ENCODE assay signal across 8 mouse cellular contexts in genomic region chr7:127614091-127614490, GRCm38 (mm10). TPM values are rescaled to one million over a fixed set of nuclear protein-coding genes. Genes with fewer than 3 reads are reported as not detected.
DNase-seq lines count a peak whose midpoint lies in the region; ATAC-seq lines count a peak whose summit lies in the region.

No protein-coding gene starts in this region.

- peak overlapping the region; percentile 93 for H3K9ac ChIP-seq in lung, embryonic 15.5 days
- peak overlapping the region; percentile 92 for H3K9ac ChIP-seq in neural tube, embryonic 15.5 days (replicated peaks)

- peak overlapping the region; percentile 87; the same call in 1 of the 2 replicates for H3K27ac ChIP-seq in lung, embryonic 15.5 days
- H3K27ac ChIP-seq in forebrain, embryonic 10.5 days: peak overlapping the region; percentile 98
- peak overlapping the region; percentile 89; the same call in 1 of the 2 replicates for H3K27ac ChIP-seq in neural tube, embryonic 15.5 days (replicated peaks)

- DNase-seq in lung, adult 18-20 months: no peak
- no peak for DNase-seq in forebrain, embryonic 10.5 days (ENCODE audit: extremely low spot score, low spot score)
- DNase-seq in kidney, postnatal 14 days: peak; percentile 29
- DNase-seq in adrenal gland, adult (ENCODE audit: inconsistent age in 2 of 2, low spot score in 1 of 2): no peak
- no peak for DNase-seq in cerebellum, postnatal 4 days (ENCODE audit: low spot score in 2 of 2)
- no peak for DNase-seq in thymus, postnatal 10 days (ENCODE audit: low spot score in 2 of 2)

- H3K4me2 ChIP-seq in lung, embryonic 15.5 days: peak overlapping the region; percentile 73
- H3K4me2 ChIP-seq in neural tube, embryonic 15.5 days: peak overlapping the region; percentile 86

- 14% methylated on average over 8 of the region's 8 CpGs for WGBS in lung, embryonic 15.5 days
- WGBS in forebrain, embryonic 10.5 days: 25% methylated on average over 8 of the region's 8 CpGs
- 26% methylated on average over 8 of the region's 8 CpGs for WGBS in neural tube, embryonic 15.5 days

- no peak for ATAC-seq in lung, embryonic 15.5 days (ENCODE audit: borderline replicate concordance, extremely low read depth, low FRiP score, low TSS enrichment)
- ATAC-seq in neural tube, embryonic 15.5 days (ENCODE audit: low FRiP score): no peak

- peak overlapping the region; percentile 100 for H3K4me3 ChIP-seq in lung, embryonic 15.5 days
- H3K4me3 ChIP-seq in forebrain, embryonic 10.5 days: peak overlapping the region; percentile 100
- peak overlapping the region; percentile 96 for H3K4me3 ChIP-seq in neural tube, embryonic 15.5 days (replicated peaks)

- no peaks in the 10 kb centered on the region for H3K27me3 ChIP-seq in lung, embryonic 15.5 days
- H3K27me3 ChIP-seq in forebrain, embryonic 10.5 days (ENCODE audit: poor library complexity, severe bottlenecking): no peaks in the 10 kb centered on the region
- no peaks in the 10 kb centered on the region for H3K27me3 ChIP-seq in neural tube, embryonic 15.5 days (replicated peaks)

- H3K4me1 ChIP-seq in lung, embryonic 15.5 days: peaks cover 18% of the 10 kb centered on the region
- H3K4me1 ChIP-seq in forebrain, embryonic 10.5 days: peaks cover 39% of the 10 kb centered on the region
- H3K4me1 ChIP-seq in neural tube, embryonic 15.5 days: peaks cover 38% of the 10 kb centered on the region

- H3K36me3 ChIP-seq in lung, embryonic 15.5 days: peaks cover 40% of the 10 kb centered on the region
- H3K36me3 ChIP-seq in forebrain, embryonic 10.5 days (replicated peaks): peaks cover 44% of the 10 kb centered on the region
- H3K36me3 ChIP-seq in neural tube, embryonic 15.5 days: peaks cover 36% of the 10 kb centered on the region

- no peaks in the 10 kb centered on the region for H3K9me3 ChIP-seq in lung, embryonic 15.5 days
- H3K9me3 ChIP-seq in forebrain, embryonic 10.5 days: peaks cover 13% of the 10 kb centered on the region; the same call in 1 of the 2 replicates
- no peaks in the 10 kb centered on the region for H3K9me3 ChIP-seq in neural tube, embryonic 15.5 days (replicated peaks)

RNA-seq across cellular contexts. Expression of gene Zfp629, which starts 1.5 kb away (rescaled TPM):
- 12.1 and 12.2 TPM in 2 replicates for polyA plus RNA-seq in lung, embryonic 15.5 days (2015; fragmentation: Nextera tagmentation; extraction: Ambion mirVana)
- 30.6 and 33.0 TPM in 2 replicates for polyA plus RNA-seq in forebrain, embryonic 10.5 days (2016; fragmentation: Nextera tagmentation; extraction: Ambion mirVana)
- polyA plus RNA-seq in neural tube, embryonic 15.5 days (2015; fragmentation: Nextera tagmentation; extraction: Ambion mirVana): 14.5 and 15.8 TPM in 2 replicates

RNA-seq across cellular contexts. Expression of gene Rnf40, which starts 25.5 kb away (rescaled TPM):
- polyA plus RNA-seq in lung, embryonic 15.5 days (2015; fragmentation: Nextera tagmentation; extraction: Ambion mirVana): 46.9 and 49.0 TPM in 2 replicates
- polyA plus RNA-seq in forebrain, embryonic 10.5 days (2016; fragmentation: Nextera tagmentation; extraction: Ambion mirVana): 60.5 and 62.8 TPM in 2 replicates
- 37.9 and 38.5 TPM in 2 replicates for polyA plus RNA-seq in neural tube, embryonic 15.5 days (2015; fragmentation: Nextera tagmentation; extraction: Ambion mirVana)

RNA-seq across cellular contexts. Expression of gene Ccdc189, which starts 25.7 kb away (rescaled TPM):
- 12.8 and 15.7 TPM in 2 replicates for polyA plus RNA-seq in lung, embryonic 15.5 days (2015; fragmentation: Nextera tagmentation; extraction: Ambion mirVana)
- 12.2 and 12.8 TPM in 2 replicates for polyA plus RNA-seq in forebrain, embryonic 10.5 days (2016; fragmentation: Nextera tagmentation; extraction: Ambion mirVana)
- polyA plus RNA-seq in neural tube, embryonic 15.5 days (2015; fragmentation: Nextera tagmentation; extraction: Ambion mirVana): 7.1 and 7.4 TPM in 2 replicates

RNA-seq across cellular contexts. Expression of gene Phkg2, which starts 41.0 kb away (rescaled TPM):
- polyA plus RNA-seq in lung, embryonic 15.5 days (2015; fragmentation: Nextera tagmentation; extraction: Ambion mirVana): 34.0 and 40.5 TPM in 2 replicates
- polyA plus RNA-seq in forebrain, embryonic 10.5 days (2016; fragmentation: Nextera tagmentation; extraction: Ambion mirVana): 42.4 and 45.0 TPM in 2 replicates
- polyA plus RNA-seq in neural tube, embryonic 15.5 days (2015; fragmentation: Nextera tagmentation; extraction: Ambion mirVana): 57.4 and 60.6 TPM in 2 replicates

RNA-seq across cellular contexts. Expression of gene Tmem265, which starts 52.9 kb away (rescaled TPM):
- polyA plus RNA-seq in lung, embryonic 15.5 days (2015; fragmentation: Nextera tagmentation; extraction: Ambion mirVana): 4.7 and 7.7 TPM in 2 replicates
- polyA plus RNA-seq in forebrain, embryonic 10.5 days (2016; fragmentation: Nextera tagmentation; extraction: Ambion mirVana): 6.2 TPM in 2 replicates
- polyA plus RNA-seq in neural tube, embryonic 15.5 days (2015; fragmentation: Nextera tagmentation; extraction: Ambion mirVana): 6.9 and 7.3 TPM in 2 replicates
